Mouse (Mus musculus): ENCODE measurements at regions not wholly inside any gene's neighbourhood (a gene's known extent, or its start where the extent isn't known, plus 50 kb on each side); places are given as distances from the start of the nearest gene placed in this dataset.
"Not testable (repeated sequence)": the region's sequence is repeated elsewhere in the genome, so short reads cannot be mapped to it uniquely, and the experiment has no call there.

- H3K27me3 ChIP-seq (ENCODE audit: control insufficient read depth, insufficient read depth, low read length), result no peaks in the 10 kb centered on the region
- H3K4me3 ChIP-seq (ENCODE audit: low read depth, low read length), result no peak overlapping the region
- DNase-seq (ENCODE audit: low spot score) (no peak), ATAC-seq (ENCODE audit: insufficient read depth, low FRiP score, low TSS enrichment) (no peak)
- H3K36me3 ChIP-seq (ENCODE audit: control insufficient read depth, insufficient read depth, low read length), result no peaks in the 10 kb centered on the region
- no peak overlapping the region for H3K27ac ChIP-seq (ENCODE audit: low read depth, low read length)
- 73% methylated on average over 1 of the region's 1 CpGs for WGBS
- H3K9ac ChIP-seq (ENCODE audit: low read length), result no peak overlapping the region
- H3K4me2 ChIP-seq (ENCODE audit: low read depth), result no peak overlapping the region
- H3K4me1 ChIP-seq (ENCODE audit: control insufficient read depth, insufficient read depth, low read length), result no peaks in the 10 kb centered on the region
- no peaks in the 10 kb centered on the region for H3K9me3 ChIP-seq (ENCODE audit: control insufficient read depth, low read length)
These were observed 97.4 kb upstream of the Dock11 start for GRCm38 (mm10) chrX:35791273-35791672.

- H3K9me3 ChIP-seq (ENCODE audit: control insufficient read depth, low read length), result no peaks in the 10 kb centered on the region
- ATAC-seq (ENCODE audit: insufficient read depth, low FRiP score, low TSS enrichment), result no peak
- H3K4me3 ChIP-seq (ENCODE audit: low read depth, low read length), result no peak overlapping the region
- DNase-seq (ENCODE audit: low spot score), result peak; percentile 14
- 65% methylated on average over 2 of the region's 2 CpGs for WGBS
- no peaks in the 10 kb centered on the region for H3K27me3 ChIP-seq (ENCODE audit: control insufficient read depth, insufficient read depth, low read length)
- H3K4me2 ChIP-seq (ENCODE audit: low read depth), result no peak overlapping the region
- no peaks in the 10 kb centered on the region for H3K36me3 ChIP-seq (ENCODE audit: control insufficient read depth, insufficient read depth, low read length)
- no peaks in the 10 kb centered on the region for H3K4me1 ChIP-seq (ENCODE audit: control insufficient read depth, insufficient read depth, low read length)
- no peak overlapping the region for H3K27ac ChIP-seq (ENCODE audit: low read depth, low read length)
- no peak overlapping the region for H3K9ac ChIP-seq (ENCODE audit: low read length)
These were observed 75.4 kb upstream of the Dock11 start for GRCm38 (mm10) chrX:35813206-35813605.

GRCm38 (mm10) chrX:35834411-35834810, 54.2 kb upstream of the Dock11 start:
- not testable (repeated sequence) for H3K9ac ChIP-seq (ENCODE audit: low read length); DNase-seq (ENCODE audit: low spot score); H3K9me3 ChIP-seq (ENCODE audit: control insufficient read depth, low read length); H3K4me2 ChIP-seq (ENCODE audit: low read depth); H3K27ac ChIP-seq (ENCODE audit: low read depth, low read length); H3K27me3 ChIP-seq (ENCODE audit: control insufficient read depth, insufficient read depth, low read length); H3K4me1 ChIP-seq (ENCODE audit: control insufficient read depth, insufficient read depth, low read length); H3K36me3 ChIP-seq (ENCODE audit: control insufficient read depth, insufficient read depth, low read length); H3K4me3 ChIP-seq (ENCODE audit: low read depth, low read length)
- WGBS, result 4% methylated on average over 2 of the region's 2 CpGs
- ATAC-seq (ENCODE audit: insufficient read depth, low FRiP score, low TSS enrichment), result 0 out of 2 replicates have a peak, but pooled peaks have one; percentile 13

GRCm38 (mm10) chrX:35838064-35838463, 50.6 kb upstream of the Dock11 start:
- no peaks in the 10 kb centered on the region for H3K27me3 ChIP-seq (ENCODE audit: control insufficient read depth, insufficient read depth, low read length)
- H3K9me3 ChIP-seq (ENCODE audit: control insufficient read depth, low read length), result no peaks in the 10 kb centered on the region
- H3K4me2 ChIP-seq (ENCODE audit: low read depth), result no peak overlapping the region
- H3K36me3 ChIP-seq (ENCODE audit: control insufficient read depth, insufficient read depth, low read length), result no peaks in the 10 kb centered on the region
- H3K4me1 ChIP-seq (ENCODE audit: control insufficient read depth, insufficient read depth, low read length), result no peaks in the 10 kb centered on the region
- no peak overlapping the region for H3K27ac ChIP-seq (ENCODE audit: low read depth, low read length)
- DNase-seq (ENCODE audit: low spot score), result no peak
- H3K9ac ChIP-seq (ENCODE audit: low read length), result no peak overlapping the region
- WGBS, result 57% methylated on average over 1 of the region's 1 CpGs
- no peak overlapping the region for H3K4me3 ChIP-seq (ENCODE audit: low read depth, low read length)
- no peak for ATAC-seq (ENCODE audit: insufficient read depth, low FRiP score, low TSS enrichment)

All from neural tube, embryonic 11.5 days (tissue).